Mouse (Mus musculus) forebrain, embryonic 13.5 days (tissue): Measurements from ENCODE around the gene Rpl27. TPM values are rescaled to one million over a fixed set of nuclear protein-coding genes. Genes with fewer than 3 reads are reported as not detected.
"Not testable (repeated sequence)": the region's sequence is repeated elsewhere in the genome, so short reads cannot be mapped to it uniquely, and the experiment has no call there.

Source experiments
- ATAC-seq: fragments of 200-750 bp; cut with Nextera tagmentation; 2 replicates; pipeline ENCODE4 v1.8.0; 2017
- H3K27ac ChIP-seq: fragments of 300-500 bp; sonication (generic); 2 replicates; pipeline ENCODE4 v1.5.1; 2015; ENCODE audit warnings: inconsistent platforms, mild to moderate bottlenecking, moderate library complexity
- H3K27me3 ChIP-seq: fragments of 300-500 bp; sonication (generic); 2 replicates; pipeline ENCODE4 v1.6.1; 2015; ENCODE audit warnings: mild to moderate bottlenecking, inconsistent platforms
- H3K36me3 ChIP-seq: fragments of 300-500 bp; sonication (generic); 2 replicates; pipeline ENCODE4 v1.6.1; 2015; ENCODE audit warnings: mild to moderate bottlenecking, inconsistent platforms; ENCODE audit not compliant: poor library complexity, severe bottlenecking
- H3K4me1 ChIP-seq: fragments of 300-500 bp; sonication (generic); 2 replicates; pipeline ENCODE4 v1.6.1; 2015; ENCODE audit warnings: inconsistent platforms
- H3K4me2 ChIP-seq: fragments of 300-500 bp; sonication (generic); 2 replicates; pipeline ENCODE4 v1.6.1; 2015; ENCODE audit warnings: inconsistent platforms, mild to moderate bottlenecking, moderate library complexity
- H3K4me3 ChIP-seq: fragments of 300-500 bp; sonication (generic); 2 replicates; pipeline ENCODE4 v1.5.1; 2015; ENCODE audit warnings: mild to moderate bottlenecking, inconsistent platforms
- H3K9ac ChIP-seq: fragments of 300-500 bp; sonication (generic); 2 replicates; pipeline ENCODE4 v1.6.1; 2015; ENCODE audit warnings: mild to moderate bottlenecking, inconsistent platforms
- H3K9me3 ChIP-seq: fragments of 300-500 bp; sonication (generic); replicated peaks from 2 replicates; pipeline ENCODE4 v1.6.1; 2016; ENCODE audit warnings: inconsistent platforms
- WGBS: fragments of 180-500 bp; shearing (Covaris S2); methylation state at CpG from one replicate; pipeline ENCODE4 v1.1.7; 2015; 5-methylcytosine and 5-hydroxymethylcytosine counted together
- polyA plus RNA-seq: library from polyadenylated mRNA; unstranded; fragments of >200 nt; fragmentation: Nextera tagmentation; extraction: Ambion mirVana; gene quantifications from 2 replicates; pipeline ENCODE4 v1.2.1, GENCODE M21; 2015

Rpl27 gene
- polyA plus RNA-seq, 1 experiment from 2014 or later, result 387 TPM

- not testable (repeated sequence) for H3K27me3 ChIP-seq, H3K4me2 ChIP-seq, H3K4me3 ChIP-seq, H3K9ac ChIP-seq, H3K9me3 ChIP-seq, ATAC-seq, H3K27ac ChIP-seq
- H3K36me3 ChIP-seq, result peaks cover 11% of the 10 kb centered on the region
- 88% methylated on average over 1 of the region's 1 CpGs for WGBS
- peaks cover 64% of the 10 kb centered on the region for H3K4me1 ChIP-seq
Observed at GRCm38 (mm10) chr11:101473686-101474085, 31.6 kb downstream of the Rpl27 start.

- H3K27ac ChIP-seq, result peak overlapping the region; percentile 10; the same call in 1 of the 2 replicates
- no peaks in the 10 kb centered on the region for H3K27me3 ChIP-seq
- H3K4me2 ChIP-seq, result no peak overlapping the region
- no peak overlapping the region for H3K4me3 ChIP-seq
- peaks cover 66% of the 10 kb centered on the region for H3K4me1 ChIP-seq
- H3K9me3 ChIP-seq, result no peaks in the 10 kb centered on the region
- WGBS, result 65% methylated on average over 5 of the region's 5 CpGs
- no peak for ATAC-seq
- H3K9ac ChIP-seq, result no peak overlapping the region
- peaks cover 11% of the 10 kb centered on the region for H3K36me3 ChIP-seq
Observed at GRCm38 (mm10) chr11:101474298-101474697, 32.2 kb downstream of the Rpl27 start.

- not testable (repeated sequence) for H3K27ac ChIP-seq, H3K4me2 ChIP-seq, H3K36me3 ChIP-seq, H3K9ac ChIP-seq, H3K27me3 ChIP-seq, ATAC-seq, H3K4me3 ChIP-seq, H3K9me3 ChIP-seq
- 79% methylated on average over 4 of the region's 4 CpGs for WGBS
- peaks cover 57% of the 10 kb centered on the region for H3K4me1 ChIP-seq
Observed at GRCm38 (mm10) chr11:101476361-101476760, 34.3 kb downstream of the Rpl27 start.

GRCm38 (mm10) chr11:101477194-101477551 is 35.1 kb downstream of the Rpl27 start:
- H3K4me2 ChIP-seq, result peak overlapping the region; percentile 17; the same call in 1 of the 2 replicates
- H3K9me3 ChIP-seq, result no peaks in the 10 kb centered on the region
- ATAC-seq, result peak; percentile 61
- H3K4me3 ChIP-seq, result no peak overlapping the region
- no peak overlapping the region for H3K9ac ChIP-seq
- H3K27me3 ChIP-seq, result no peaks in the 10 kb centered on the region
- 6% methylated on average over 4 of the region's 4 CpGs for WGBS
- H3K27ac ChIP-seq, result peak overlapping the region; percentile 92
- H3K36me3 ChIP-seq, result no peaks in the 10 kb centered on the region
- H3K4me1 ChIP-seq, result peaks cover 49% of the 10 kb centered on the region

- peak; percentile 92 for ATAC-seq
- Histone ChIP-seq H3K9ac (no peak overlapping the region), H3K4me1 (peaks cover 44% of the 10 kb centered on the region), H3K27me3 (no peaks in the 10 kb centered on the region), H3K36me3 (no peaks in the 10 kb centered on the region), H3K4me2 (peak overlapping the region; percentile 17), H3K4me3 (no peak overlapping the region), H3K9me3 (no peaks in the 10 kb centered on the region), H3K27ac (peak overlapping the region; percentile 92)
- WGBS, result 13% methylated on average over 10 of the region's 10 CpGs
Observed at GRCm38 (mm10) chr11:101477552-101478211, 35.6 kb downstream of the Rpl27 start.

GRCm38 (mm10) chr11:101479171-101479635 is 37.1 kb downstream of the Rpl27 start:
- Histone ChIP-seq H3K4me3 (peak overlapping the region; percentile 16; the same call in 1 of the 2 replicates), H3K4me1 (peaks cover 43% of the 10 kb centered on the region), H3K4me2 (peak overlapping the region; percentile 52), H3K9me3 (no peaks in the 10 kb centered on the region), H3K36me3 (no peaks in the 10 kb centered on the region), H3K27me3 (no peaks in the 10 kb centered on the region), H3K9ac (peak overlapping the region; percentile 57), H3K27ac (peak overlapping the region; percentile 92)
- WGBS, result 1% methylated on average over 18 of the region's 18 CpGs
- no peak for ATAC-seq

- 69% methylated on average over 6 of the region's 6 CpGs for WGBS
- Histone ChIP-seq H3K27me3 (no peaks in the 10 kb centered on the region), H3K36me3 (no peaks in the 10 kb centered on the region), H3K9me3 (no peaks in the 10 kb centered on the region), H3K4me1 (peaks cover 44% of the 10 kb centered on the region), H3K9ac (no peak overlapping the region), H3K27ac (no peak overlapping the region), H3K4me3 (no peak overlapping the region), H3K4me2 (no peak overlapping the region)
- no peak for ATAC-seq
Observed at GRCm38 (mm10) chr11:101480912-101481311, 38.8 kb downstream of the Rpl27 start.

GRCm38 (mm10) chr11:101483804-101484203 is 41.7 kb downstream of the Rpl27 start:
- H3K27me3 ChIP-seq, result no peaks in the 10 kb centered on the region
- H3K4me2 ChIP-seq, result no peak overlapping the region
- no peak overlapping the region for H3K9ac ChIP-seq
- H3K4me1 ChIP-seq, result peaks cover 27% of the 10 kb centered on the region
- no peaks in the 10 kb centered on the region for H3K9me3 ChIP-seq
- H3K27ac ChIP-seq, result peak overlapping the region; percentile 73; the same call in 1 of the 2 replicates
- WGBS, result 26% methylated on average over 3 of the region's 3 CpGs
- H3K4me3 ChIP-seq, result no peak overlapping the region
- ATAC-seq, result no peak; the same call in 1 of the 2 replicates
- peaks cover 9% of the 10 kb centered on the region; the same call in 1 of the 2 replicates for H3K36me3 ChIP-seq

GRCm38 (mm10) chr11:101484245-101484644 is 42.1 kb downstream of the Rpl27 start:
- no peak overlapping the region for H3K4me2 ChIP-seq
- no peak overlapping the region for H3K9ac ChIP-seq
- H3K4me3 ChIP-seq, result no peak overlapping the region
- no peaks in the 10 kb centered on the region for H3K9me3 ChIP-seq
- 78% methylated on average over 6 of the region's 6 CpGs for WGBS
- H3K36me3 ChIP-seq, result peaks cover 14% of the 10 kb centered on the region
- peaks cover 22% of the 10 kb centered on the region for H3K4me1 ChIP-seq
- no peaks in the 10 kb centered on the region for H3K27me3 ChIP-seq
- no peak for ATAC-seq
- peak overlapping the region; percentile 73 for H3K27ac ChIP-seq

GRCm38 (mm10) chr11:101484814-101485213 is 42.7 kb downstream of the Rpl27 start:
- no peak overlapping the region for H3K4me2 ChIP-seq
- no peak overlapping the region for H3K4me3 ChIP-seq
- H3K9me3 ChIP-seq, result no peaks in the 10 kb centered on the region
- peaks cover 19% of the 10 kb centered on the region for H3K36me3 ChIP-seq
- no peak for ATAC-seq
- no peak overlapping the region for H3K27ac ChIP-seq
- WGBS, result 91% methylated on average over 7 of the region's 7 CpGs
- no peak overlapping the region for H3K9ac ChIP-seq
- no peaks in the 10 kb centered on the region for H3K27me3 ChIP-seq
- peaks cover 17% of the 10 kb centered on the region for H3K4me1 ChIP-seq

- Histone ChIP-seq H3K27me3 (no peaks in the 10 kb centered on the region), H3K9me3 (no peaks in the 10 kb centered on the region), H3K9ac (peak overlapping the region; percentile 50), H3K4me1 (peaks cover 14% of the 10 kb centered on the region), H3K4me3 (no peak overlapping the region), H3K4me2 (no peak overlapping the region), H3K27ac (peak overlapping the region; percentile 81), H3K36me3 (peaks cover 22% of the 10 kb centered on the region)
- ATAC-seq, result peak; percentile 43; the same call in 1 of the 2 replicates
- WGBS, result 47% methylated on average over 6 of the region's 6 CpGs
Observed at GRCm38 (mm10) chr11:101485509-101486028, 43.5 kb downstream of the Rpl27 start.

- Histone ChIP-seq H3K9ac (no peak overlapping the region), H3K4me2 (no peak overlapping the region), H3K4me3 (no peak overlapping the region), H3K27me3 (no peaks in the 10 kb centered on the region), H3K36me3 (peaks cover 22% of the 10 kb centered on the region), H3K4me1 (peaks cover 14% of the 10 kb centered on the region), H3K9me3 (no peaks in the 10 kb centered on the region), H3K27ac (peak overlapping the region; percentile 81; the same call in 1 of the 2 replicates)
- ATAC-seq, result no peak
- WGBS, result 85% methylated on average over 6 of the region's 6 CpGs
Observed at GRCm38 (mm10) chr11:101486126-101486525, 44.0 kb downstream of the Rpl27 start.
